Mouse (Mus musculus) kidney, adult 2 months (tissue): ENCODE results near the gene Banp.

Experiments used
- CTCF ChIP-seq: fragments of 200-500 bp; conservative IDR thresholded peaks from 2 replicates; pipeline ENCODE4 v1.5.1; 2011; ENCODE audit warnings: low read depth, mild to moderate bottlenecking, control low read depth, low read length, moderate library complexity, mixed read lengths; ENCODE audit not compliant: insufficient read depth, insufficient read length
- POLR2A ChIP-seq: fragments of 200-500 bp; IDR thresholded peaks from one replicate; pipeline ENCODE4 v1.6.1; 2011; ENCODE audit warnings: low read depth, low read length, control low read depth

- TF ChIP-seq POLR2A (no peak), CTCF (no peak)
Observed at GRCm38 (mm10) chr8:121909148-121909541, 40.4 kb upstream of the Banp start.
